Mouse (Mus musculus) right cerebral cortex, postnatal 36 days (tissue): ENCODE data around the gene Lamc2.
A peak's percentile ranks its signal among the peaks of the same experiment; 100 is the strongest.

Experiments
- DNase-seq, 2 experiments: peaks; one replicate each; pipeline ENCODE4 v3.0.0; 2022; ENCODE audit warnings: low spot score in 2 of 2, mixed read lengths in 1 of 2

Lamc2 gene

DNA sequence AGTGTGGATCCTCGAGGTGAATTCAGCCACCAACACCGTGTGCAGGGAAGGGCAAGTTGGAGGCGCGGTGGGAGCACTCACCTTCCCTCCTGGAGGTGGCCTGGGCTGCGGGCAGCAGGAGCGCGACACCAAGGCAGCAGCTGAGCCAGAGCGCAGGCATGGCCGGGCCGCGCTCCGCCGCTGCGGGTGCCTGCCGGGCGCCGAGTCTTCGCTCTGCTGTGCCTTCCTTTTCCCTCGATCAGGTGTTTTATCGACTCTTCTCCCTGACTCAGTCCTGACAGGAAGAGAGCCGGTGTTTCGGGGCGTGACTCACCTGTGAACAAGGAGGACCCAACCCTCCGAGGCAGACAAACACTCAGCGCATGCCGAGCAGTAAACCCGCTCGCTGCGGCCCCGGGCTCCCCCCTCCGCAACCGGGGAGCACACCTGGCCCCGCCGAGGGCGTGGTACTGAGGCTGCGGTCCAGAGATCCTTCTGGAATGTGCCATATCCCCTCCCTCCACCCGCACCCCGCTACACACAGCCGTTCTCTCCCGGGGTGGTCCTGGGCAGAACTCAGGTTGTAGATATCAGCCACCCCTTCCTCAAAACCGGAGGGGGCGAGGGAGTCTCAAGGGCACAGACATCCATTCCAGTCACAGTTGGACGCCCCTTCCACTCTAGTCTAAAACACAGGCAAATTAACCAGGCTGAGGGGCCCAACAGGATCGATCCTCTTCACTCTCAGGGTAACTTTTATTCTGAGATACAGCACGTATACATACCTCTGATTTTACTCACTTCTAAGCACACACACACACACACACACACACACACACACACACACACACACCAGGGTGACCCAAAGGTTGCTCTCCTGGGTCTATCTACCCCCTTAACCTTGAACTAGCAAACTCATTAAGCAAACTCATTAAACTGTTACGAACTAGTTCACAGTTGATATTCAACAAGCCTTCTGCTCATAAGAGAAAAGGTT is at the start of gene Lamc2:
Gene Lamc2, minus strand, starts transcription at position 620 of the 976 bp plus-strand sequence.
- DNase-seq = no peak

DNA sequence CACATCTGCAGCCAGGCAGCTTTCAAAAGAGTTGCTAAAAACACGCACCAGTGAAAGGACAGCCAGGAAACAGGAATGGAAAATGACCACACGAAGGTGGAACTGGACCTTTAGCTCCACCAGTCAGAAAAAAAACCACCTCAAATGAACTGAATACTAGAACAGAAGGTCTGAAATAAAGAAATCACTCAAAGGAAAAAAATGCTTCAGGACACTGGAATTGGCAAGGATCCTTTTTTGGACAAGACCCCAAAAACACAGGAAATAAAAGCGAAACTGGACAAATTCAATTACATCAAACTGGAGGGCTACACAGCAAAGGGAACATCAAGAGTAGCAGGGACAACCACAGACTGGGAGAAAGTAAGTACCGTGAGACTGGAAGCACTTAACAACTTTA is 49.3 kb upstream of the Lamc2 start:
- no peak for DNase-seq

DNA sequence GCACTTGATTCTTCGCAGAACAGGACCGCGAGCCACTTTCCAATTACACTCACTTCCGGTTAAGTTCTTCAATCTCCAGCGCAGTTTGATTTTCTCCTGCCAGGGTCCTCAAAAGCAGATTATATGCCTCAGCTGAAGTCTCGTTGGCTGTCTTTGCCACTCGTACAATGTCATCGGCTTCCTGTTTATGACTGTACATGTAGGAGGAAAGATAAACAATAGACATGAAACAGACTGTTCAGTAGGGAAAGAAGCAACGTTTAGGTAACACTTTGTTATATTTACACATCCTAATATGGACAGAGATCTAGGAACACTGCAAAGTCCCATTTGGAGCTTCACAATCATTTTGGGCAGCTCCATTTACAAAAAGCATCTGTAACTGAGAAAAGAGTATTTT is 45.4 kb upstream of the Lamc2 start:
- no peak for DNase-seq

DNA sequence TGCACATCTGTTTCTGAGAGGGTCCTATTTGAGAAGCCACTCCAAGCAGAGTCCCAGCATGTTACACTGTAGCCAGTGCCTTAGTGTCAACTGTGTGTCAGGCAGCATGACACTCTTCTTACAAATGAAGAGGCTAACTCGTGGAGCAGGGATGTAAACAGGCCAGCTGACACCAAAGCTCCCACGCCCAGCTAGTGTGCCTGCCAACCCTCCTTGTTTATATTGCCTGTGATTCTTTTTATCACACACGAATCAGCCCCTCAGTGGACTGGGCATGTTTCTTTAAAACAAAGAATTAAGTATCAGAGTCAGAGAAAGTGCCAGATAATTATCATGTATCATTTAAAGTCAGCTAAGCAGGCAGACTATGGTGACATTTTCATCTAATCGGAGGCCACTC is 41.7 kb upstream of the Lamc2 start:
- DNase-seq = no peak

DNA sequence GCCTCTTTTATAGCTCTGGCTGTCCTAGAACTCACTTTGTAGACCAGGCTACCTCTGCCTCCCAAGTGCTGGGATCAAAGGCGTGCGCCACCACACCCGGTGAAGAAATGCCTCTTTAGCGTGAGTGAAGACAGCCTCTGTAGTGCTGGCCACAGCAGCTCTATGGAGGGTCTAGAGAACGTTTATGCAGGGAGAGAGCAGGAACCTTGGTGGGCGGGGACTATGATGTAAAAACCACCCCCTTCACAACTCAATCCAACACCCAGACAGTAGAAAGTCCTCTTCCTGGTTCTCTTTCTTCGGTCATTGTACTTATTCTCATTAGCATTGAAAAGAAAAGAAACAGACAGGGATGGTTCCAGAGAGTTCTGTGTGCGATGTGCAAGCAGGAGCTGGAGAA is 40.8 kb upstream of the Lamc2 start:
- DNase-seq = no peak

DNA sequence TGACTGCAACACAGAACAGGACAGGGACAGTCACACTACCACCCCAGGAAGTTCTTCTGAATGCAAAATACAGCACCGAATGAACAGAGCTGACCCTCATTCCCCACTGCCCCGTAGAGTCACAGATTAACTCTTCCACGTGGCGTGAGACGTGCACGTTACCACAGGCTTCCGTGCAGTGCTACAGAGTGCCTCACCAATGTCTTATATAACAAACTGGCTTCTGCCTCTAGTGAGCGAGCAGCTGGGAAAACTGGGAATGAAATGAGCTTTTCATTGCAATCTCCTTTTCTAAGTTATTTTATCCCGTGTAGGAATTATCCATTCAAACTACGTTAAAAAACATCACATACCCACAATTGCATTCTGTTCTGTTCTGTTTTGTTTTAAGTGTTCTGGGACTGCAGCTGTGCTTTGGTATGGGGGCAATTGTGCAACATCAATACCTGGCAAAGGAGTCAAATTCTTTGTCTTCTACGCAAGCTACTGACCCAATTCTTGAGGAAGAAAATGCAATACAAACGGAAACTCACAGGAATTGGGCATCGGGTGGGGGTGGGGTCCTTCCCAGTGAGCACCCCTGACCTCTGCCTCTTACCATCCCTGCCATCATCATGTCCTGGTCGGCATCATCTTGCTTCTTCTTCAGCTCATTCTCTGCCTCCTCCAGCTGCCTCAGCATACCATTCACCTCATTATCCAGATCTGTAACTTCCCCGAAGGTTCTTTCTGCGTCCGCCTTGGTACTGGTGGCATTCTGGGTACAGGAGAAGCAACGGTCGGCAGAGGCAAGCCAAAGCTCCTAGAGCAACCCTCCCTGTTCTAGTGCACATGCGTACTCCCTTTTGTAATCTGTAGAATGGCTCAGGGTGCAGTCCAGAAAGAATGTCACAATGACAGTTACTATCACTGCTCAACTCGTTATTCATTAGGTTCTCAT is 39.8 kb upstream of the Lamc2 start:
- peak; percentile 22 to 26 for DNase-seq

DNA sequence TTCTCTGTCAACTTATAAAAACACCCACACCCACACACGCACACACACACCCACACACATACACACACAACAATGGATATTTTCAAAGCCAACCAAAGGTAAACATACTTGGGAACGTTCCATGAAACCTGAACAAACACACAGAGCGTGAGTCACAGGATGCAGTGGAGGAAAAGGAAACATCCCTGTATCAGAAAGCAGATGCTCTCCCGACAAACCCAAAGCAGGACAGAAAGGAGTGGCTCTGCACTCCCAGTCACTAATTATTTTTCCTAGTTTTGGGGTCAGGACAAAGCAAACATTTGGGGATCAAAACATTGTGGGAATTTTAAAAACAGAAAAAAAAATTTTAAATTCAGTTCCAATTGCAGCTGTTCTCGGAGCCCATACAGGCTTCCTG is 38.1 kb upstream of the Lamc2 start:
- DNase-seq = no peak

DNA sequence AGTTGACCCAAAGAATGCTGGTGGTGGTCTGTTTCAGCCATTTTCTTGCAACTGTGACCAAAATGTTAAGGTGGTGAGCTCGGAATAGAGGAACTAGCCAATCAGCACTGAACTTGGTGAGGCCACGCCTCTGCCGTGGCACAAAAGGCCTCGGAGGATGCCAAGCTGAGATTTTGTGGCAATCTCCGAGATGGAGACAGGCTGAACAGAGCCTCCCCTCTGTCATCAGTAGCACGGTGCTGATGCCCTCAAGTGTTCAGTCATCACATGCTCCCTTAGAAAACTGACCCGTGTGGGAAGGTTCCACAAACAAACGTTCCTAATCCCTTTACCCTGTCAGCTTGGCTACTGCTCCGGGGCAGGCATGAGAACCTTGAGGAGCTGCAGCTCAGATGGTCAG is 33.1 kb upstream of the Lamc2 start:
- DNase-seq = no peak

DNA sequence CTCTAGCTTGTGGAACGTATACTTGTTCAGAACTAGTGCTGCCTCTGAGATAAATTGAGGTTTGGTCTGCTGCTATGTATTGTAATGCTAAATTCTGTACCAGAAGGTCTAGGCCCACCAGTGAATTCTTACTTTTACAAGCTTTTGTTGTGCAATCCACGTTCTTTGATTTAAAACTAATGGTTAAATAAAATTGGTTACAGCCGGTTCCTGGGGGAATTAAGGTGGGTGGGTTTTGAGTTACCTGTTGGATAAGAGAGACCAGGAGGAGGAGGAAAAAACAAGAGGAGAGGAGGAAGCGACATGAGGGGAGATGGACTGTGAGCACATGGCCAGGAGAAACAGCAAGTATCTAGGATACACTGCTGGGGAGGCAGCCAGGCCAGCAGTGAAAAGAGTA is 30.3 kb upstream of the Lamc2 start:
- no peak for DNase-seq

DNA sequence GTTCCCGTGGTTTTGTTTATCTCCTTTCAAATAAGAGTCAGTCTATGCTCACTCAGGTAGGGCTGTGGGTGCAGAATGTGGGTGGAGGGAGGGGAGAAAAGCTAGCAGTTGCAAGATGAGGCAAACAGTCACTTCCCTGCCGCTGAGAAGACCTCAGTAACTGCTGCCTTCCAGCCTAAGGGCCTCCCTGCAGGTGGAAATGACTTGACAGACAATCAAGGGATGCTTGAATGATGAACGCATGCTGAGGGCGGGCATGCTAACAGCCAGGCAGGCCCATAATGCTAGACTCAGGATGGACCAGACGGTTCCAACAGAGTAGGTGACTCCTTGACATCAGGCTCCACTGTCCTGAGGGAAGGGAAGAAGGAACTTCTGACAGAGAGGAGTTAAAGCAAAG is 29.4 kb upstream of the Lamc2 start:
- DNase-seq = no peak

DNA sequence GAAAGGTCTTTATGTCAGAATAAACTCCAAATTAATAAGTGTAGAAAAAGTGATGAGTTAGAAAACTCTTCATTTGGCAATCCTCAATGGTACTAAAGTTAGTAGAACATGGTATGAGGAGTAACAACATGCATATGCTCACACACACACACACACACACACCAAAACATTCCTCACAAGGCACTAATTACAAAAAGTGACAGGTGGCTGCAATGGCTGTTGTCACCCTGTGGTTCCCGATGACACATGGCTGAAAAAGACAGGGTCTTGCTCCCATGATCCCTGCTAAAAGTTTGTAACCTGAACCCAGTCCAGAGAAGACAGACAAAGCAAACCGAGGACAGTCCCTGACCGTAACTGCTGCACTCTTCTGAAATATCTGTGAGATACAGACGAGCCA is 24.7 kb upstream of the Lamc2 start:
- DNase-seq = no peak

DNA sequence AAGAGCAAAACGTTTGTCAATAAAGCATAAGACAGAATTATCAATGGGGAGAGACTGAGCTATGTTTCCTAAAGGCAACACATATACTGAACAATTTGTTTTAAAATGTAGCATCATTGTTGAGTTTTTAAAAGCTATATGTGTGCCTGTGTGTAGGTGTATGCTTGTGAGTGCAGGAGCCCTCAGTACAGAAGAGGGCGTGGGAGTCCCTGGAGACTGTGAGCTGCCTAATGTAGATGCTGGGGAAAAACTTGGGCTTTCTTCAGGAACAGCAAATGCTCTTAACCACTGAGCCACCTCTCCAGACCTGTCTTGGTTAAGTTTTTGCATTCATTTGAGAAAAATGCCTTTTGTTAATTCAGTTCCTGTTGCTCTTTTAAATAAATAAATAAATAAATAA is 24.0 kb upstream of the Lamc2 start:
- DNase-seq = no peak

DNA sequence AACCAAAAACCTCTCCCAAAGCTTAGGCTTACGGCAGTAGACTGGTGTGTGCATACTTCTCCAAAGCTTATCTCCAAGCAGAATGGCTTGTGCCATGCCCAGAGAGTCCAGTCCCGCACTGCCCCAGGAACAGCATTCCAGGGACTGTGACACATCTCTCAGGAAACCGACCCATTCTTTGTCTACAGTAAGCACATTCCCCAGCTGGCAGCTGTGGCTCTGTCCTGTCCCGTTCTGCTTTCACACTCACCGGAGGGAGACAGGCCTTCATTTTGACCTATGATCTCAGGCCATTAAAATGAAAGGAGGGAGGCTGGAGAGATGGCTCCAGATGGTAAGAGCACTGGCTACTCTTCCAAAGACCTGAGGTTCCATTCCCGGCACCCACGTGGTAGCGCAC is 15.9 kb upstream of the Lamc2 start:
- no peak for DNase-seq

DNA sequence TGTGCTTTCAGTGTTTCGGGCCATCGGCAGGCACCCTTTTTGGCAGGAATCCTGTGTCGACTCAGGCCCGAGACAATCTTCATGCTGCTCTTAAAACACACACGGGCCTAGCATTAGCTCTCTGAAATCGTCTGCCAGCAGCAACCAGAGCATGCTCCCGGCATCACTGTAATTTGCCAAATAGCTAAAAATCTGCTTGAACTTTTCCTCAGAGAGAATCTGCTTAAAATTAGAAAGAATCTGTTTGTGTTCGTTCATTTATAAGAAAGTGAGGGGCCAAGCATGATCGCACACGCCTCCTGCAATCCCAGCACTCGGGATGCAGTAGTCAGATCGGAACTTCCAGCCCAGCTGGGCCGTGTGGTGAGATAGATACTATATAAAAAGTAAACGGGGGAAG is 15.2 kb upstream of the Lamc2 start:
- DNase-seq = no peak

DNA sequence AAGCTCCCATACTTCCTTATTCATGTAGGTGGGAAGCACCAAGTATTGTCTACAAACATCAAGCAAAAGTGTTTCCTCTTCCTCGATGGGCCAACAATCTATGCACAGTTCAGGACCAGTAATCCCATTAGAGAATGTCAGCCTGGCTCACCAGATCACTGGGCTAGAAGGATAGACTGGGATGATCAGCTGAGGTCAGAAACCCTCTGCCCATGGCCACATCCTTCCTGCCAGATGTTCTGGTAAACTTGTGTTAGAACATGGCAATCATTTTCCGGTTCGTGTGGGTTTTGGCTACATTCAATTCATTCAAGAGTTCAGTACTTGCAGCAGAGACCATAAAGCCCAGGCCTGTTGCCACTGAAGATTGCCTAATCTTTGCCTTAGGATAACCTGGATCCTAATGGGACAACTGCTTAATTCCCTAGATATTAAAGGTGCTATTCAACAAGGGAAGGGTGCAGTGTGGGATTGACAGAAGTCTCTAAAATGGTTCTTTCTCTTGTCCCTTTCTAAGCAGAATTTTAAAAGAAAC is 11.1 kb upstream of the Lamc2 start:
- no peak for DNase-seq

DNA sequence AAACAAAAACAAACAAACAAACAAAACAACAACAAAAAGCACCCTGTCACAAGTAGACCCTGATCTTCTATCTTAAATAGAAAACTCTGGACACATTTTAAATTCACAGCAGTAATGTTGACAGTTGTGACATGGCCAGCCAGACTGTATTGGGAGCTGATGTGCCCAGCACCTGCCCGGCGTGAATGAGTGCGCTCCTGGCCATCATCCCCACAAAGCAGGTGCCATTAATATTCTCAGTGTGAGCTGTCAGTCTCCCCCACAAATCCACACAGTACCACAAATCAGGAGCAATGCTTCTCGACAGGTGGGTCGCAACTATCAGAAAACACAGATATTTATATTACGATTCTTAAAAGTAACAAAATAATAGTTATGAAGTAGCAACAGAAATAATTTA is 6.7 kb upstream of the Lamc2 start:
- DNase-seq = no peak

DNA sequence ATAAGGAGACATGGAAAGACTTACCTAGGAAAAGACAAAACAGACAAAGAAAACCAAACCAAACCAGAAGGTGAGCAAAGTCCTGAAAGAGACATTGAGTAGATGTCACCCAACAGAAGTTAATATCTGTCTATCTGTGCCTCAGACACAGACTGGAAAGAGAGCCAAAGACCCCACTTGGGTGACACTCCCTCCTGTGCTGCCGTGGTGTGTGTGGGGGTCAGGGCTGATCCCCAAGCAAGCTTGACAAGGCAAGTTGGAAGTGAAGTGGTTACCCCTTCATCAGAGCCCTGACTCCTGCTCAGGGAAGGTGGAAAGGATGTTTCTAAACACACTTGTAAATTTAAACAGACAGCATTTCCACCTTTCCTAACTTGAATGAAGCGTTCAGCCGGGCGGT is 6.1 kb upstream of the Lamc2 start:
- no peak for DNase-seq

DNA sequence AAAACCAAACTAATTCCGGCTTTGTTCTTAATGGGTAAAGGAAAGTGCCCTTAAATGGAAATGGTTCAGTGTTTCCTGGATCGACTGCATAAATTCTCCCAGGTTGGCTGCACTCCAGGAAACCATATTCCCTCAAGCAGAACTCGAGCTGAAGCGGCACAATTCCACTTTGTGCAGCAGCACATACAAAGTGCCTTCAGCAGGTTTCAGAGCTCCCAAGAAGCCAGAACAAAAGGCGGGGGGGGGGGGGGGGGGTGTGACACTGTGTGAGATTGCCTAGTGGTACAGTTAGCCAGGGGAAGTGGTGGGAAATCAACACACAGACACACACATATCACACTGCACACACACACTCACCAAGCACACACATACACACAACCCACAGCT is 5.7 kb upstream of the Lamc2 start:
- no peak for DNase-seq

DNA sequence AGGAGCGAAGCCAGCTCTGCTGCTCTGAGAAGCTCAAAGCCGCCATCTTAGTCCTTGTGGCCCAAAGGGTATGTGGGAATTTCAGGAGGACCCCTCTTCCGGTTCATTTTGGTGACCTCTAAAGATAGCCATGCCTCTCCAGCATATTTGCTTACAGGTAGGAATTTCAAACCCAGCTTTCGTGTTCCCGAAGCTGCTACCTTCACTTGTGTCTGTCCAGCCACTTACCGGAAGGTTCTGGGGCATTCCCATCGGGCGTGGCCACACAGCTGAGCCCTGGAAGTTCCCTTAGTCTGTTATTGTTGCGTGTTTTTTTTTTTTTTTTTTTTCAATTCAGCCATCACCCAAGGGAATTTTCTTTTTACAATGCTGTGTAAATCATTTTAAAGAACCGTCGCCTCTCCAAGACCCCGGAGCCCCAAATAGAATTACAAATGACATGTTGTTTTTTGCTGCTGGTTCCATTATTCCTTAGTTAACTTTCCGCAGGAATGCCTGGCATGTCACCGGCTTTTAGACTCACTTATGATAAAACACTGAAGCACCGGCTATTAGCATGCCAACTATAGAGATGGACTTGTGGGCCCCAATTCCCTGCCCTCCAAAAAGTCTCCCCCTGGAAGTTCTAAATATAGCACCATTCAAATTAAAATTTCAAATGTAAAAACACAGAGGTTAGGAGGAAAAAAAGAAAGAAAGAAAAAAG is 5.1 kb upstream of the Lamc2 start:
- DNase-seq = no peak

DNA sequence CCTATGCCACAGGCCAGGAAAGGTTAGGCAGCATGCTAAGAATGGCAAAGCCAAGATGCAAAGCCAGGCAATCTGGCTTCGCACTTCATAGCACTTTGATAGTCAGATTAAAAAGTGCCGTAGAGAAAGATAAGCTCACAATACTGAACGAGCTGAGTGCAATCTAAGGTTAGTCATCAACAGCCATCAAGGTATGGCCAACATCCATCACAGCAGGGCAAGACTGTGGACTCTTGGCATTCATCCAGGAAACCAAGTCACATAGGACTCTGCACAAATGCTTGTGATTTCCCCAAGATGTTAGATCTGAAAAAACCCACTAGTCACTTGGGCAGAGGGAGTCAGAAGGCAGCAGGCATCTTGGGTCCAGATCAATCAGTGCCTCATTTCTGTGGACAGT is 1.8 kb upstream of the Lamc2 start:
- no peak for DNase-seq

DNA sequence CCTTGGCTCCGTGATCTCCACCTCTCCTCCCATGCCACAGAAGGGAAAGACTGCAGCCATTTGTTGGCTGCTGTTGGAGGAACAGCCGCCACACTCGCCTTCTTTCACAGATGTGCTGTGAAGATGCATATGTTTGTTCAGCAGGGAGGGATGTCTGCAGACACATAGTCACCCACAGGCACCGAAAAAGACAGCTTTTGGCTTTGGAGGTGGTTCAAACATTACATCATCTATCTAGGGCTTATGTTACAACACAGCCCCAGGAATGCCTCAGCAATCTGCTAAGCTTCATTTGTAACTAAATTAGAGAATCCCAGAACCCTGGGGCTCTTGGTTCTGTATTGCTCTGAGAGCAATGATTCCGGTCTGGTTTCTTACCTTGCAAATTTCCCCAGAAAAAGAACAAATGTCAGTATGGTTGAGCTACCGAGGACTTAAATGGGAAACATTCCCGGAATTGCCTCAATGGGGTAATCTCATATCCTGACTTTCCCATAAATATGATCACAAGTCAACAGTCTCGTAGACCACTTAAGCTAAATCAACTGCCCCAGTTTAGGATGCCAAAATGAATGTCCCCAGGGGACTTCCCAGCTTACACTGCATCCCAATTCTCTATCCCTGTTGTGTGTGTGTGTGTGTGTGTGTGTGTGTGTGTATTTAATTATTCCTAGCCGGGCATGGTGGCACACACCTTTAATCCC is 5.5 kb downstream of the Lamc2 start:
- DNase-seq = peak; percentile 50 to 76
